Mouse (Mus musculus): ENCODE results near the gene Fitm2.

Fitm2 gene

DNA sequence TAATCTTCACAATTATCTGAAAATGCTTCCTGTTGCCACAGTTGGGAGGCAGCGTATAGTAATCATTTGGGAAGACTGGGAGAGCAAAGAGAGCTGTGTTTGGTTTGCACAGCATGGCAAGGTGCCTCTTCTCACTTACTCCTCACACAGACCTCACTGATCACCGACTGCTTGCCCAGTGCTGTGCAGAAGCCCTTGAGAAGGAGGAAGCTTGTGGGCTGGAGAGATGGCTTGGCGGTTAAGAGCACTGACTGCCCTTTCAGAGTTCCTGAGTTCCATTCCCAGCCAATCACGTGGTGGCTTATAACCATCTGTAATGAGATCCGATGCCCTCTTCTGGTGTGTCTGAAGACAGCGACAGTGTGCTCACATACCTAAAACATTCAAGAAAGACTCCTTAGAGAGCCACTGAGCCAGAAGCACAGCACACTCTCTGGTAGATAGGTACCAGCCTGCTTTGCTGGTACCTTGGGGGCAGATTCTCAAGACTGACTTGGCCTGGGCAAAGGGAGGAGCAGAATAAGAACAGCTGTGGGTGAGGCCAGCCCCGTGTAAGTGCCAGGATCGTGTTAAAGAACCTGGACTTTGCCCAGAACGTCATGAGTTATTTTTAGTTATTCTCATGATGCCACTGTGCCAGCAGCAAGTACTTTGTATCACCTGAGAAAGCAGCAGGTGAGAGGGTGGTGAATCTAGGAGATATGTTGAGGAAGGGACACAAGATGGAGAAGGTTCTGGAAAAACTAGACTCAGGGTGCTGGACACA, 49.4 kb downstream of the Fitm2 start:
- DNase-seq (ENCODE audit: low spot score) = no peak

DNA sequence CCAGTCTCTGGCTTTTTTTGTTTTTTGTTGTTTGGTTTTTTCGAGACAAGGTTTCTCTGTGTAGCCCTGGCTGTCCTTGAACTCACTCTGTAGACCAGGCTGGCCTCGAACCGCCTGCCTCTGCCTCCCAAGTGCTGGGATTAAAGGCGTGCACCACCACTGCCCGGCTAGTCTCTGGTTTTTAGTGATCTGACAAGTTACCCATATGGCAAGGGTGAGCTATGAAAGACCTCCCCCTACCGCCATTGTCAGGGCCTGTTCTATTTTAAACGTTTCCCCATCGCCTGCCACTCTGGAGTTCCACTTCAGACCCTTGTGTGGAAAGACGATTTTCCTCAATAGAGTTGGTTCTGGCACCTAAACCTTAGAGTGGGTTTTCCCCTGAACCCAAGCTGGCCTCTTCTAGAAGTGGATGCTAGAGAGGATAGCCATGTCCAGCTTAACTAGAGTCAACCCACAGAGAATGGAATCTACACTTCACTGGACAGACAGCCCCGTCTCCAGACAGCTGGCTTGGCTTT, 52.0 kb downstream of the Fitm2 start:
- DNase-seq (ENCODE audit: low spot score) = no peak

DNA sequence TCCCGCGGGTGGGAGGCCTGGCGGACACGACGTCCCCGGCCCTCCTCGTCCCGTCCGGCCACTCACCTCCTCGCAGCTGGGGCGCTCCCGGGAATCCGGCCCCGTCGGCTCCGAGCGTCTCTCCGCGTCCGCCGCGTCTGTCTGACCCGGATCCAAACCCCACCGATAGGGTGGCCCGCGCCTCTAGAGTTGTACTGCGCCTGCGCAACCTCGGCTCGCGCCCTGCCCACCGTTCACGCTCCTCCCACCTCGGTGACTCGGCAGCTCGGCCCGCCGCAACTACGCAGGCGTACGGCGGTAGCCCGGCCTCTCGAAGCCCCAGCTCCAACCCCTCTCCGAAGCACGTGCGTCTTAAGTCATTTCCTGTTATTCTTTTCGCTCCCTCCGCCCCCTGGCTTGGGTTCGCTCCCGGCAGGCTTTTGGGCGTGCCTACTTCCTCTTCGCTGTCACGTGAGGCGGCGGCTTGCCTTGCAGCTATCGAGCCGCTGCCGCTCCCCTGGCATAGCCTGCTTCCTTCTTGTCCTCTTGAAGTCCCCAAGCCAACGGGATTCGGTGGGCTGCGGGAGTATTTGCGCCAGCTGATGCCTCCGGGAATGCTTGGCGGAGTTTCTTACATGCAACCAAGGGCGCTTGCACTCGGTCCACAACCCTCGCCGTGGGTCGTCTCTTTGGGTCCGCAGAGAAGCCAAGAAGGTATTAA, 52.9 kb downstream of the Fitm2 start:
- DNase-seq (ENCODE audit: low spot score) = peak; percentile 100

DNA sequence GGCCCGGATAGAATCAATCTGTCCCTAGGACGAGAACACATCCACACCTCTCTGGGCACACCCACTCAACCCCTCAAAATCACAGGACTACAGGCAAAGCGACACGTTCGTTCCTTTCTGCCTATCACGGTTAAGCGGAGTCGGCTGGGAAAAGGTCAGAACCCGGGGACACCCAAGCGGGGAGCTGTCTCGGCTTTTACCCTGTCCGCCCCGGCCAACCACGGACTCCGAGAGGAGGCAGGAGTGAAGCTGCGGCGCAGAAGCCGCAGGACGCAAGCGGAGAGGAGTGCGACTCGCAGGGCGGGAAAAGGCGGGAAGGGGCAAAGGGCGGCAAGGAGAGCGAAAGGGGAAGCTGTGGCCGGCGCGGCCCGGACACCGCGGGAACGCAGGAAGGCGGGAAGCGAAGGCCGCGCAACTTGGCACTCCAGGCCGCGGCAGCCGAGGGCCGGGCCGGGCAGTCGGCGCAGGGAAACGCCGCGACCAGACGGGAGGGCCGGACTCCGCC, 53.5 kb downstream of the Fitm2 start:
- no peak for DNase-seq (ENCODE audit: low spot score)

DNA sequence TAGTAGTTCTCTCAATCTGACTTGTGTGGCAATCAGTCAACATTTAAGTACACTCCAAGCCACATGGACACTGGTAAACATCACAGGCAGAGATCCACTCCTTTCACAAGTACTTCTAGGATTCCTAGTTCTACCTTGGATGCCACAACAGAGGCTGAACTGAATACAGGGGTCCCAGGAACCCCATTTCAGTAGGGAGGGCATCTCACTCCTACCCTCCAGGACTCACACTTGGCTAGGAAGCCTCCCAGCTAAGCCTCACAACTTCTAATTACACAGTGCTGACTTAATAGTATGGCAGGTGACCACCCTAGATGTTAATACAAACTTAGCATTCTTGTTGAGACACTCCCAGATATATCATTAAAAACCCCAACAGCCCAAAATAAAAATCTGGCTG, 54.6 kb downstream of the Fitm2 start:
- no peak for DNase-seq (ENCODE audit: low spot score)

DNA sequence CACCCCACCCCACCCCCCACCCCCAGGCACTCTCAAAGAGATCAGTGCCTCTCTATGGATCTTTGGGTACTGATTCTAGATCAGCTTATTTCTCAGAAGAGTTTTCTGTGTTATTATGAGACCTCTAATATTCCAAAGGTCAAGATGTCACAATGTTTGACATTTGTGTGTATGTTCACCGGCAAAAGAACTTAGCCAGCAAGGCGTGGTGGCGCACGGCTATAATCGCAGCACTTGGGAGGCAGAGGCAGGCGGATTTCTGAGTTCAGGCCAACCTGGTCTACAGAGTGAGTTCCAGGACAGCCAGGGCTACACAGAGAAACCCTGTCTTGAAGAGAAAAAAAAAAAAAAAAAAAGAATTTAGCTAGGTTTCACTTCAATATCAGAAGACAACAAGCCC, 55.4 kb downstream of the Fitm2 start:
- no peak for DNase-seq (ENCODE audit: low spot score)
